Mouse (Mus musculus): ENCODE measurements around the gene Smurf2.

GRCm38 (mm10) chr11:106851438-106851837 is 69.1 kb downstream of the Smurf2 start:
- no peak for TF ChIP-seq POLR2A (IDR thresholded peaks at IDR 0.05; ENCODE audit: insufficient read depth, low read depth, low read length)
- no peak for TF ChIP-seq CTCF (IDR thresholded peaks at IDR 0.05; ENCODE audit: insufficient read depth, low read depth, low read length)
